In genomic region chr11:76294836-76295235, GRCm38 (mm10) we compare ENCODE assay signal across 11 mouse cellular contexts. TPM values are rescaled to one million over a fixed set of nuclear protein-coding genes. Genes with fewer than 3 reads are reported as not detected.
DNase-seq lines count a peak whose midpoint lies in the region; ATAC-seq lines count a peak whose summit lies in the region.
"Had no signal": no experiment of that assay in that cellular context is flagged by ENCODE, and none has a peak within 500 bp of the region (broad histone marks: within the 10 kb centered on the region; RNA-seq: fewer than 3 reads in every experiment).

No protein-coding gene starts in this region.

- no peak overlapping the region for H3K4me2 ChIP-seq in forebrain, embryonic 16.5 days (ENCODE audit: low read length)
- H3K4me2 ChIP-seq in lung, embryonic 16.5 days (ENCODE audit: low read depth, low read length) = no peak overlapping the region
- H3K4me2 ChIP-seq in hindbrain, embryonic 13.5 days = no peak overlapping the region
- H3K4me2 ChIP-seq: heart, embryonic 13.5 days had no signal

- ATAC-seq in forebrain, embryonic 16.5 days = no peak
- no peak for ATAC-seq in lung, embryonic 16.5 days (ENCODE audit: low read depth)
- no peak for ATAC-seq in hindbrain, embryonic 13.5 days (ENCODE audit: low FRiP score)
- no peak for ATAC-seq in erythroid progenitor cell, adult 5-6 weeks (replicated peaks; ENCODE audit: low FRiP score, poor library complexity, severe bottlenecking)

- H3K27ac ChIP-seq in forebrain, embryonic 10.5 days = peak overlapping the region; percentile 76
- no peak overlapping the region for H3K27ac ChIP-seq in forebrain, embryonic 16.5 days (ENCODE audit: low read length)
- peak overlapping the region; percentile 7; the same call in 1 of the 2 replicates for H3K27ac ChIP-seq in lung, embryonic 16.5 days (ENCODE audit: low read length)
- H3K27ac ChIP-seq in hindbrain, embryonic 13.5 days = peak overlapping the region; percentile 79
- H3K27ac ChIP-seq: heart, embryonic 13.5 days; left cerebral cortex, adult 2 months had no signal

- no peak for DNase-seq in forebrain, embryonic 10.5 days (ENCODE audit: extremely low spot score, low spot score)
- no peak for DNase-seq in lung, postnatal 4 days
- peak; percentile 84 for DNase-seq in retina, postnatal 1 day
- no peak for DNase-seq in urinary bladder, postnatal 36 days (ENCODE audit: low spot score in 2 of 2)
- DNase-seq: adrenal gland, adult 8-10 months had no signal

- H3K27me3 ChIP-seq in forebrain, embryonic 10.5 days (ENCODE audit: poor library complexity, severe bottlenecking) = no peaks in the 10 kb centered on the region
- no peaks in the 10 kb centered on the region for H3K27me3 ChIP-seq in forebrain, embryonic 16.5 days (replicated peaks; ENCODE audit: control insufficient read depth, insufficient read depth, low read length)
- no peaks in the 10 kb centered on the region for H3K27me3 ChIP-seq in lung, embryonic 16.5 days (ENCODE audit: control insufficient read depth, insufficient read depth, low read depth, low read length)
- no peaks in the 10 kb centered on the region for H3K27me3 ChIP-seq in hindbrain, embryonic 13.5 days
- H3K27me3 ChIP-seq: heart, embryonic 13.5 days had no signal

- 9% methylated on average over 9 of the region's 9 CpGs for WGBS in forebrain, embryonic 10.5 days
- 16% methylated on average over 9 of the region's 9 CpGs for WGBS in forebrain, embryonic 16.5 days
- WGBS in lung, embryonic 16.5 days = 25% methylated on average over 9 of the region's 9 CpGs
- 18% methylated on average over 9 of the region's 9 CpGs for WGBS in hindbrain, embryonic 13.5 days

- H3K9ac ChIP-seq in forebrain, embryonic 16.5 days (replicated peaks; ENCODE audit: low read depth, low read length) = no peak overlapping the region
- 0 out of 2 replicates have a peak overlapping the region, but pooled peaks have one; percentile 8 for H3K9ac ChIP-seq in lung, embryonic 16.5 days (ENCODE audit: low read length)
- H3K9ac ChIP-seq in hindbrain, embryonic 13.5 days = no peak overlapping the region
- H3K9ac ChIP-seq: heart, embryonic 13.5 days had no signal

- peaks cover 96% of the 10 kb centered on the region for H3K4me1 ChIP-seq in forebrain, embryonic 10.5 days
- H3K4me1 ChIP-seq in forebrain, embryonic 16.5 days (replicated peaks; ENCODE audit: control insufficient read depth, insufficient read depth, low read length) = peaks cover 37% of the 10 kb centered on the region
- peaks cover 41% of the 10 kb centered on the region for H3K4me1 ChIP-seq in lung, embryonic 16.5 days (replicated peaks; ENCODE audit: control insufficient read depth, insufficient read depth, low read length)
- peaks cover 68% of the 10 kb centered on the region for H3K4me1 ChIP-seq in hindbrain, embryonic 13.5 days (replicated peaks)

- H3K36me3 ChIP-seq in forebrain, embryonic 10.5 days (replicated peaks) = peaks cover 3% of the 10 kb centered on the region; the same call in 1 of the 2 replicates
- no peaks in the 10 kb centered on the region for H3K36me3 ChIP-seq in forebrain, embryonic 16.5 days (ENCODE audit: control insufficient read depth, insufficient read depth)
- H3K36me3 ChIP-seq in lung, embryonic 16.5 days (ENCODE audit: control insufficient read depth, insufficient read depth, low read length) = no peaks in the 10 kb centered on the region
- H3K36me3 ChIP-seq in hindbrain, embryonic 13.5 days = no peaks in the 10 kb centered on the region; the same call in 1 of the 2 replicates
- H3K36me3 ChIP-seq: heart, embryonic 13.5 days had no signal

- H3K9me3 ChIP-seq in forebrain, embryonic 10.5 days = no peaks in the 10 kb centered on the region; the same call in 1 of the 2 replicates
- H3K9me3 ChIP-seq in forebrain, embryonic 16.5 days (ENCODE audit: control insufficient read depth, low read length) = no peaks in the 10 kb centered on the region
- H3K9me3 ChIP-seq in lung, embryonic 16.5 days (ENCODE audit: control insufficient read depth, low read length) = no peaks in the 10 kb centered on the region
- no peaks in the 10 kb centered on the region for H3K9me3 ChIP-seq in hindbrain, embryonic 13.5 days
- H3K9me3 ChIP-seq: heart, embryonic 13.5 days had no signal

- H3K4me3 ChIP-seq in forebrain, embryonic 10.5 days = no peak overlapping the region
- no peak overlapping the region for H3K4me3 ChIP-seq in forebrain, embryonic 16.5 days (replicated peaks; ENCODE audit: low read length)
- no peak overlapping the region for H3K4me3 ChIP-seq in lung, embryonic 16.5 days (ENCODE audit: low read length)
- no peak overlapping the region for H3K4me3 ChIP-seq in hindbrain, embryonic 13.5 days
- H3K4me3 ChIP-seq: heart, embryonic 13.5 days; left cerebral cortex, adult 2 months had no signal

RNA-seq across cellular contexts. Expression of gene Glod4, which starts 51.3 kb away (rescaled TPM):
- polyA plus RNA-seq in forebrain, embryonic 10.5 days (2016; fragmentation: Nextera tagmentation; extraction: Ambion mirVana) = 129 and 134 TPM in 2 replicates
- polyA plus RNA-seq in forebrain, embryonic 16.5 days (2015; fragmentation: Nextera tagmentation; extraction: Ambion mirVana) = 127 and 129 TPM in 2 replicates
- 122 and 126 TPM in 2 replicates for polyA plus RNA-seq in lung, embryonic 16.5 days (2015; fragmentation: Nextera tagmentation; extraction: Ambion mirVana)
- 121 and 124 TPM in 2 replicates for polyA plus RNA-seq in hindbrain, embryonic 13.5 days (2015; fragmentation: Nextera tagmentation; extraction: Ambion mirVana)
- 13.7 and 15.9 TPM in 2 replicates for total RNA-seq in erythroid progenitor cell, adult 5-6 weeks (2015; ENCODE audit: low replicate concordance)
- total RNA-seq in erythroid progenitor cell, adult 5-6 weeks (2017; ENCODE audit: low replicate concordance) = 29.1 and 39.9 TPM in 2 replicates

RNA-seq across cellular contexts. Expression of gene Mrm3, which starts 51.3 kb away (rescaled TPM):
- 26.3 and 28.1 TPM in 2 replicates for polyA plus RNA-seq in forebrain, embryonic 10.5 days (2016; fragmentation: Nextera tagmentation; extraction: Ambion mirVana)
- 21.8 and 24.6 TPM in 2 replicates for polyA plus RNA-seq in forebrain, embryonic 16.5 days (2015; fragmentation: Nextera tagmentation; extraction: Ambion mirVana)
- 18.6 and 22.1 TPM in 2 replicates for polyA plus RNA-seq in lung, embryonic 16.5 days (2015; fragmentation: Nextera tagmentation; extraction: Ambion mirVana)
- polyA plus RNA-seq in hindbrain, embryonic 13.5 days (2015; fragmentation: Nextera tagmentation; extraction: Ambion mirVana) = 20.0 and 20.4 TPM in 2 replicates
- total RNA-seq in erythroid progenitor cell, adult 5-6 weeks (2015; ENCODE audit: low replicate concordance) = 5.8 and 6.7 TPM in 2 replicates
- 2.3 and 2.4 TPM in 2 replicates for total RNA-seq in erythroid progenitor cell, adult 5-6 weeks (2017; ENCODE audit: low replicate concordance)
